Mouse (Mus musculus): ENCODE data around the gene B230118H07Rik. TPM values are rescaled to one million over a fixed set of nuclear protein-coding genes. Genes with fewer than 3 reads are reported as not detected.

Gene B230118H07Rik
- polyA plus RNA-seq, 1 experiment = 20.2 TPM

DNA sequence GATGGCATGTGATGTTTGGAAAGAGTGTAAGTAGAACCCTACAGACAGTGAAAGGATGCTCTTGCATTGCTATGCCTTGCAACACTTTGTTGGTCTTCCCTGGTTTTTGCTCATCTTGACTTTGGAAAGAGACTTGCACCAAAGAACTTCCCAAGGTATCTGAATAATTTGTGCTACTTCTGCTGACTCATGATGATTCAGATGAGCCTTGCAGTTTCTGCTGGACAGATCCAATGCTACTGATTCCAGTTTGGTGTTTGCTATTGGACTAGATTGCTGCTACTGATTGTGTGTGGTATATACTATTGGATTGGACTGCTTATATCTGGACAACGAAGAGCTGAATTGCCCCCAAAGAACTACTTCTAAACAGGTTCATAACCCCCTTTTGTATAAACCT is 46.2 kb downstream of the B230118H07Rik start:
- DNase-seq (ENCODE audit: low read depth) = no peak
- no peak for TF ChIP-seq CTCF (IDR thresholded peaks at IDR 0.05; ENCODE audit: borderline replicate concordance, extremely low read depth, insufficient read depth, insufficient read length)
- TF ChIP-seq POLR2A (IDR thresholded peaks at IDR 0.05; ENCODE audit: borderline replicate concordance, extremely low read depth, insufficient read depth, insufficient read length, poor library complexity, severe bottlenecking) = no peak

DNA sequence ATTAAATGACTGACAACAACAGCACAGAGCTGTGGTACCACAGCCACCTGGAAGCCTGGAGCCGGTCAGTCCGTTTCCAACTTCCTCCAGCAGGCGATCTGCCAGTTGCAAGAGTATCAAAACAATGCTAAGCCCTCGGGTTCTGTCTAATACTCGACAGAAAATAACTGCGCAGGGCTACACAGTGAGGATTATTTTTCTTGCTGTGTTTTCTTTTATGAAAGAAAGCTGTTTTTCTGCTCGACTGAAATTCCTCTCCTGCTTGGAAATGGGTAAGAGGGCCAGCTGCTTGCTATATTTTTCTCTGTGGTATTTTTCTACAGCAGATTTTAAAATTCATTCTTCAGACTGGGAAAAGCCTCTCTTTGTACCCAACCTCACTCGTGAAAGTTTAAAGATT is 48.6 kb downstream of the B230118H07Rik start:
- TF ChIP-seq CTCF (IDR thresholded peaks at IDR 0.05; ENCODE audit: borderline replicate concordance, extremely low read depth, insufficient read depth, insufficient read length) = peak; percentile 39; the same call in 1 of the 2 replicates
- TF ChIP-seq POLR2A (IDR thresholded peaks at IDR 0.05; ENCODE audit: borderline replicate concordance, extremely low read depth, insufficient read depth, insufficient read length, poor library complexity, severe bottlenecking) = no peak
- peak; percentile 87 for DNase-seq (ENCODE audit: low read depth)

DNA sequence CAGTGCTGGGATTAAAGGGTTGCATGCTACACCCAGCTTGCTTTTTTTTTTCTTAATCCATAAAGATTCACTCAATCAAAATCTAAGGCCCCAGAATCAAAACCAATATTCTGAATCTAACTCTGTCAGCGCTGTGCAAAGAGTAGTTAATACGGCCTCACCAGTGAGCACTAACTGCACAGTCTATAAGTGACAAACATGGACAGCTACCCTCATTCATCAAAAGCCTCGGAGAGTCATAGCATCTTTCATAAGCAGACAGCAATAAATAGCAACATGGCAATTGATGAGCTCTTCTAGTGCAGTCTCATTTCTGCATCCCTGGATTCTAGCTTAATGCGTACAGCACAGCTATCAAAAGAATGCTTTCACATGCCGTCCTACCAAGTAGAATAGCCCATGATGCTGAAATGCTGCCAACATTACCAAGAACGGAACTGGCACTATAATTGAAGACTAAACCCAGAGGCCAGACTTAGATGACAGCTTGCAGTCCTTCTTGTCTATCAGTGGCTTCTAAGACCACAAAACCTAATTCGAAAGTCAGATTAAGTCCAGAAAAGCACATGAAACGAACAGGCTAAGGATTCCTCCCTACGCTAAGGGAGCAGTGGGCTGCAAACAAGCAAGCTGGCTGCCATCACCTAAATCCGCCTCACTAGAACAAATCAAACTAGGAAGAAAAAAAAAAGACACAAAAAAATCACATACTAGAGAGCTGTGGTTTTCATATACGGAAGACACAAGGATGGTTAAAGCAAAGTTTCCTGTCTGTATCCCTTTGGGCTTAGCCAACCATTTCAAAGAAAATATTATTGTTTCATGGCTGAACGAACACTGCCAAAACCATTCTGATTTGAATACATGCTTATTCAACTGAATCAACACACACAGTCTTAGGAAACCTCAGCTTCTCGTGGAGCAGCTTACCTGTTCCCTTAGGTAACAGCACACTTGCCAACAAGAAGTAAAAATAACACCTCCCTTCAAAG is 50.8 kb downstream of the B230118H07Rik start:
- peak; percentile 86 for DNase-seq (ENCODE audit: low read depth)
- TF ChIP-seq POLR2A (IDR thresholded peaks at IDR 0.05; ENCODE audit: borderline replicate concordance, extremely low read depth, insufficient read depth, insufficient read length, poor library complexity, severe bottlenecking) (no peak), CTCF (IDR thresholded peaks at IDR 0.05; ENCODE audit: borderline replicate concordance, extremely low read depth, insufficient read depth, insufficient read length) (no peak)

- TF ChIP-seq CTCF (IDR thresholded peaks at IDR 0.05; ENCODE audit: borderline replicate concordance, extremely low read depth, insufficient read depth, insufficient read length) (0 out of 2 replicates have a peak, but pooled peaks have one; percentile 8), POLR2A (IDR thresholded peaks at IDR 0.05; ENCODE audit: borderline replicate concordance, extremely low read depth, insufficient read depth, insufficient read length, poor library complexity, severe bottlenecking) (no peak)
- no peak for DNase-seq (ENCODE audit: low read depth)
Measured at GRCm38 (mm10) chr2:101597186-101597585, 52.1 kb downstream of the B230118H07Rik start.

DNA sequence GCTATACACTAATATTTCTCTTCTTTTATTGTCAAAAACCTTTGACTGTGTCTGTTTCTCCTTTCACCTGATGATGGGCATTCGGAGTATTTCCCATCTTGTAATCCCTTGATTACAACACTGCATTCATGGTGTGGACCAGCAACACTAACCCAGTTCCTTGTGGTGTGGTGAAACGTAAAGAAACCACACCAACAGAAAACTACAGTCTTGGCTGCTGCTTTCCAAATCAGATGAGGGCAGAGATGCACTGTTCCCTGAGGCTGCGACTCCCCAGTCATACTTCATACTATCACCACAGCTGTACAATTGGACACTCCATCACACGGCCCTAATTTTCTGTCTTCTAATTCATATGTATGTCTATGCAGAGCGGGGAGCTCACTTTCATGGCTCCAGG is 54.7 kb downstream of the B230118H07Rik start:
- DNase-seq (ENCODE audit: low read depth) = no peak
- TF ChIP-seq CTCF (IDR thresholded peaks at IDR 0.05; ENCODE audit: borderline replicate concordance, extremely low read depth, insufficient read depth, insufficient read length) = no peak
- no peak for TF ChIP-seq POLR2A (IDR thresholded peaks at IDR 0.05; ENCODE audit: borderline replicate concordance, extremely low read depth, insufficient read depth, insufficient read length, poor library complexity, severe bottlenecking)

- no peak for DNase-seq (ENCODE audit: low read depth)
- TF ChIP-seq CTCF (IDR thresholded peaks at IDR 0.05; ENCODE audit: borderline replicate concordance, extremely low read depth, insufficient read depth, insufficient read length) (no peak), POLR2A (IDR thresholded peaks at IDR 0.05; ENCODE audit: borderline replicate concordance, extremely low read depth, insufficient read depth, insufficient read length, poor library complexity, severe bottlenecking) (no peak)
Measured at GRCm38 (mm10) chr2:101592886-101593285, 56.4 kb downstream of the B230118H07Rik start.

DNA sequence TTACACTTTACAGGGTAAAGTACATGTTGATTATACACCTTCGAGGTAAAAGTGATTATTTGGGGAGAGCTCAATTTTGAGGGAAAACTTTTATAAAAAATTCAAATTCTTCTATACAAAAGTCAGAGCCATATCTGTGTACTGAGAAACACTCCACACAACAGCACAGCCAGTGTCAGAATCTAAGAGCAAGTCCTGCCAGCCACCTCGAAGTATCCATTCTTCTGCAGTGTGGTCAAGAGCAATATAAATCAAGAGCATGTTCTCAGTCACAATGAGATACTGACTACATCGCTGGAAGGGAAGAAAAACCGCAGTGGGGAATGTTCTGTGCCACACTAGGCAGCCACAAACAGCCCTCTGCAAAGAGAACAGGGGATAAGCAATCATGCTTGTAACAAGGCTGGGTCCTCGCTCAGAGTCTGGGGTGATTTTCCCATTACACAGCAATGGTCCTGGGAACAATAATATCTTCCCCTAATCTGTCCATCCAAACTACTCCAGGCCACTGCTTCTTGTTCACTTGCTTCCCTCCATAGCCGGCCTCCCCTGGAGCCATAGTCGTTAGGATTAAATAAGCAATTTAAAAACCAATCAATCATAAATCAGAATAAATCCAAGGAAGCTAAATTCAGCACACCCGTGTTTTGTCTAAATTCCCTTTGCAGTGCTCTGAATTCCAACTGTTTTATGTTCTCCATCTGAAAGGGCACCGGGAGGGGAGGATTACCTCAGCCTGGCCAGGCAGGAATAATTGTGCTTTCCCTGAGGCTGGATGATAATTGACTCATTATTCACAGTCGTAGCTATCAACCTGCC is 57.1 kb downstream of the B230118H07Rik start:
- peak; percentile 94 for DNase-seq (ENCODE audit: low read depth)

DNA sequence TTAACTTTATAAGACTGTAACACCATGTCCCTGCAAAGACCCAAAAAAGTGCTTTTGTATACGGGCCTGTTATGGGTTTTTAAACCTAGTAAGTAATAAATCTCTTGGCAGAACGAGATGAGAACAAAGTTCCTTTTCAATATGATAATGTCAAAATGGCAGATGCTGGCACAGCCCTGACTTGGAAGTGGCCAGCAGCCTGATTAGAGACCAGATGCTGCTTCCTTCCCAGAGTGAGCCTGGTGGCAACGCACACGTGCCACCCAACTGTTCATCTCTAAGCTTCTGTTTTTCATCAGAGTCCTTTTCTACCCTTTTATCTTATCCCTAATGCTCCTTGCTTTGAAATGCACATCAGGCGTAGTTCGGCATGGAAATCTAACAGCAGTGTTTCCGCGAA is 58.0 kb downstream of the B230118H07Rik start:
- DNase-seq (ENCODE audit: low read depth) = peak; percentile 84
- TF ChIP-seq CTCF (IDR thresholded peaks at IDR 0.05; ENCODE audit: borderline replicate concordance, extremely low read depth, insufficient read depth, insufficient read length) = no peak

More for the DNA sequence above, 57.1 kb downstream of the B230118H07Rik start:
- no peak for TF ChIP-seq CTCF (IDR thresholded peaks at IDR 0.05; ENCODE audit: borderline replicate concordance, extremely low read depth, insufficient read depth, insufficient read length)
- TF ChIP-seq POLR2A (IDR thresholded peaks at IDR 0.05; ENCODE audit: borderline replicate concordance, extremely low read depth, insufficient read depth, insufficient read length, poor library complexity, severe bottlenecking) = no peak

GRCm38 (mm10) chr2:101581418-101581817 is 67.9 kb downstream of the B230118H07Rik start:
- TF ChIP-seq CTCF (IDR thresholded peaks at IDR 0.05; ENCODE audit: borderline replicate concordance, extremely low read depth, insufficient read depth, insufficient read length) (no peak), POLR2A (IDR thresholded peaks at IDR 0.05; ENCODE audit: borderline replicate concordance, extremely low read depth, insufficient read depth, insufficient read length, poor library complexity, severe bottlenecking) (no peak)
- no peak for DNase-seq (ENCODE audit: low read depth)

DNA sequence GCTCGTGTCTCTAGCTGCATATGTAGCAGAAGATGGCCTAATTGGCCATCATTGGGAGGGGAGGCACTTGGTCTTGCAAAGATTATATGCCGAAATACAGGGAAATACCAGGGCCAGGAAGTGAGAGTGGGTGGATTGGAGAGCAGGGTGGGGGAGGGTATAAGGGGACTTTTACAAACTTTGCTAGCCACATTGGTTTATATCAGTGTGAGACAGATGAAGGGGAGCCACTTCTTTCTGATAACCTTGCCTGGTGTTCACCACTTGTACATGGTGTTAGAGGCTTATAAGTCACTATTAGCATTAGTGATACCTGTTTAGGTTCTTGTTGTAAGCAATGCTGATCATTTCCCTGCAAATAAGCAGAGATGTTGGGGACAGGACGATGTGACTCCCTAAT is 68.4 kb downstream of the B230118H07Rik start:
- TF ChIP-seq CTCF (IDR thresholded peaks at IDR 0.05; ENCODE audit: borderline replicate concordance, extremely low read depth, insufficient read depth, insufficient read length) (no peak), POLR2A (IDR thresholded peaks at IDR 0.05; ENCODE audit: borderline replicate concordance, extremely low read depth, insufficient read depth, insufficient read length, poor library complexity, severe bottlenecking) (no peak)

DNA sequence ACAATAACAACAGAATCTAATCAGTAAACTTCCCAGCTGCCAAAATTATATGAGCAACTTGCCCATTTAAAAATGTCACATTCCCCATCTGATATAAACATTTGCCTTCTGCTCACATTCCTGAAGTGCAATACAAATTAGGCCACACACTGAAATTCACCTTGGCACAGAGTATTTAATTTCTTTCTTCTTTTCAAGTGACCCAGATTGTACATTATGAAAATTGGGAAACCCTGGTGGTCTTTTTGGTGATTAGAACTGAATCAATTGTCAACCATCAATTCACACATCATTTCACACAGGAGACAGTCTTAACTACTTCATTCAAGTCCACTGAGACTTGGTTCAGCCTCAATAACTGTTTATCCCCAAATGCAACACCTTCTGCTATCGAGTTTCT is 68.9 kb downstream of the B230118H07Rik start:
- DNase-seq (ENCODE audit: low read depth) = peak; percentile 71
- TF ChIP-seq POLR2A (IDR thresholded peaks at IDR 0.05; ENCODE audit: borderline replicate concordance, extremely low read depth, insufficient read depth, insufficient read length, poor library complexity, severe bottlenecking) (no peak), CTCF (IDR thresholded peaks at IDR 0.05; ENCODE audit: borderline replicate concordance, extremely low read depth, insufficient read depth, insufficient read length) (no peak)

More for the DNA sequence above, 68.4 kb downstream of the B230118H07Rik start:
- no peak for DNase-seq (ENCODE audit: low read depth)

All from brain, embryonic 14.5 days (tissue).